Mouse (Mus musculus) olfactory bulb, adult 2 months (tissue): ENCODE measurements around the gene Aldh1l1.

Experiments used
- CTCF ChIP-seq: fragments of 200-500 bp; IDR thresholded peaks from 2 replicates; pipeline ENCODE4 v1.5.1; 2012; ENCODE audit warnings: low read depth, mild to moderate bottlenecking, low read length, moderate library complexity; ENCODE audit not compliant: insufficient read depth
- POLR2A ChIP-seq: fragments of 200-500 bp; IDR thresholded peaks from 2 replicates; pipeline ENCODE4 v1.6.1; 2012; ENCODE audit warnings: mild to moderate bottlenecking, low read depth, low read length, moderate library complexity; ENCODE audit not compliant: insufficient read depth

GRCm38 (mm10) chr6:90588113-90588512 lies 101.9 kb downstream of the Aldh1l1 start:
- no peak for TF ChIP-seq CTCF
- TF ChIP-seq POLR2A = no peak
